Mouse (Mus musculus) spleen, embryonic (tissue): ENCODE results near the gene Ccdc157.

Source experiments
- CTCF ChIA-PET: fragments of 350-600 bp; sonication (Branson Sonifier 250); formaldehyde crosslinking; loops from one replicate; lab custom pipeline; 2022; lab: Charles Lee

Ccdc157 gene

DNA sequence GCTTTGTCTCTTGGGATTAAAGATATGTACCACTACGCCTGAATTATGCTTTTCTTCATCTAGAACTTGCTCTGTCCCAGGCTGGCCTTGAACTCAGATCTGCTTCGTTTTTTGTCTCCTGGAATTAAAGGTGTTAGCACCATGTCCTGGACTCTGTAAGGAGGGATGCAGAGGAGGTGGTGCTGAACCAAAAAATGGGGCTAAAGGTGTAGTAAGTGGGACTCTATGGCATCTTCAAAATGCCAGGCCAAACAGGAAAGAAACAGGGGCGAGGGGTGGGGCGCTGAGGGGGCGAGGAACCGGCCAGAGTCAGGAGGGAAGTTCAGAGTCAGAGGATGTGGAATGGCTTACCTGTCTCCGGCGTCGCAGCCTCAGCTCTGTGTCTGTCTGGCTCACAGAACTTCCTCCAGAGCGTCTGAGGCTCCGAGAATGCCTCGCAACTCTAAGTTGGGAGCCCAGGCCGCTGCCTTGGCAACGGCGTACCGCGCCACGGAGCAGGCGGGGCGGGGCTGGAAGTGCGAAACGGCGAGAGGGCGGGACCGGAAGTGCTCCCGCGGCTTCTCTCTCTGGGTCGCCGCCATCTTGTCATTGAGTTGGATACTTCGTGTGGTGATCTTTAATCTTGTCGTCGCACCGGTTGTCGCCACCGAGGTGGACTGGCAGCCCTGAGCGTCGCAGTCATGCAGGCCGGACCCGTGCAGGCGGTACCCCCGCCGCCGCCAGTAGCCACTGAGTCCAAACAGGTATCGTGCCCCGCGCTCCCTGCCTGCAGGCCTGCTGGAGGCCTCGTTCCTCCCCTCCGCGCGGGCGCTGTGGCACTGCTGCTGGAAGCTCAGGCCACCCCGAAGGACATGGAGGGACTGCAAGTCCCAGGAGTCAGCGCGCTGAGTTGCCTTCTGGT lies at the start of gene Ccdc157, which contains the start of gene Sf3a1:
Gene Ccdc157 (minus strand): TSS at position 486 of the 901 bp plus-strand sequence.
Gene Sf3a1 (plus strand): TSS at position 543 of the 901 bp plus-strand sequence.
- CTCF ChIA-PET, result no interaction called here

DNA sequence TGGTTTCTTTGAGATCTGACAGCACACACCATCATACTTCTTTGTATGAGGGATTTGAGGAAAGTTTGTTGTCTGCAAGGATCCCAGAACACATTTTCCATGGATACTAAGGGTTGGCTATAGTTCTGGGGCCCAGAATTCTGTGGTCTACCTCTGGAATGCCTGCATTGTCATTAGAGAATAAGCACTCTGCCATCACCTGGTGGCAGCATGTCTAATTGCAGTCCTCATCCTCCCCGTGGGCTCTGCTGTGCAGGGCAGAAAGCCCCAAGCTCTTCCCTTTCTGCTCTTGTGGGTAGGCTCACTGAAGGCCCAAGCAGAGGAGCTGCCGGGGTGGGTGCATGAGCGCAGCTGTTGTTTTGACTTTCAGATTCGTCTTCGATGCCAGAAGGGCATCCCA lies 49.5 kb upstream of the Ccdc157 start:
- CTCF ChIA-PET, result interaction anchor here (1.0 kb wide), 2 partner anchors 22 to 24 kb away, joined by 3 to 4 read pairs; no protein-coding TSS in a partner anchor

DNA sequence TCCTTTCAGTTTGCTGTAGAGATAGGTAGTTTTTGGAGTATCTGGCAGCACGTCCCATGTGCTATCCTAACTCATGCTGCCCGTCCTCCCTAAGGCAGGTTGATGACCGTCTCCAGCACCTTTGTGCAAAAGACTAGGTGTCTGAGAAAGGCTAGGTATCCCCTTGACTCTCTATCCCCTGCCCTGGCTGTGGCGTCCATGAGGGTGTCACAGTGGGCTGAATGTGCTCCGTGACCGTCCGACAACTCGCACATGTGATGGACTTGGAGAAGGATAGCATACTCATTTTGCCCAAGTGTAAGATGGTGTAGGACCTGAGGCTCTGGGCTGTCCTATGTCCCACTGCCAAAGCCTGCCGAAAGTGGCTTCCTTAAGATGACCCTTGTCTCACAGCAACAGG lies 47.6 kb upstream of the Ccdc157 start:
- CTCF ChIA-PET, result interaction anchor here (0.7 kb wide), 1 partner anchor 21 kb away, joined by 10 read pairs; the partner anchor contains the start of gene Tbc1d10a

DNA sequence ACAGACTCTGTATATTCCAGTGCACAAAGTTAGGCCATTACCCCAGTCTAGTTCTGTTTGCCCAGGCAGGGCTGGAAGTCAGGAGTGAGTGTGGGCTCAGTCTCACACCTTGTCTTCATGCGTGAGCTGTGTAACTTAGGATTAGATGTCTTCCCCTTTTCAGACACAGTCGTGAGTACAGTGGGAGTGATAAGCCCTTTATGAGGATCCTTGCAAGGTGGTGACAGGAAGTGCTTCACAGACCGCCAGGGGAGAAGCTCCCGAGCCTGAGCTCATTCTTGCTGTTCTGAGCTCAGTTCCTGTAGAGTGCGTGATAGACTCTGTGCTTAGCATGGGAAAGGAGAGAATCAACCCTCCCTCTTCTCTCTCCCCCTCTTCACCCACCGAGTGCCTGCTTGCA lies 46.5 kb upstream of the Ccdc157 start:
- CTCF ChIA-PET, result no interaction called here

DNA sequence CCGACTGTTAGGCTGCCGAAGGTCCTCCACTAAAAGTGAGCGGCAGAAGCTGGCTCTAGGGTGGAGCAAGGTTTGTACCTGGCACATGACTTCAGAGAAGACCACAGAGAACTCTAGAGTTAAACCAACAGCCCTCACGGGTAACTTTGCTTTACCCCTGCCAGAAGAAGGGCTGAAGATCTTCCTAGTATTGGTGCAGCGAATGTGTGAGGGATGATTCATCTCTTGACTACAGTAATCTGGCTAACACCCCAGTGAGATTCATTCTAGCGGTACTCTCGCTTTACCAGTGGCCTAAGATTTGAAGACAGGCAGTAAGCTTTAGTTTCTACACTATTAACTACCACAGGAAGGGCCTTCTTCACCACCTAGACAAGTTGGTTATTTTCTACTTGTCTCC lies 45.9 kb upstream of the Ccdc157 start:
- CTCF ChIA-PET, result interaction anchor here (0.6 kb wide), 1 partner anchor 15 kb away, joined by 5 read pairs; no protein-coding TSS in a partner anchor

DNA sequence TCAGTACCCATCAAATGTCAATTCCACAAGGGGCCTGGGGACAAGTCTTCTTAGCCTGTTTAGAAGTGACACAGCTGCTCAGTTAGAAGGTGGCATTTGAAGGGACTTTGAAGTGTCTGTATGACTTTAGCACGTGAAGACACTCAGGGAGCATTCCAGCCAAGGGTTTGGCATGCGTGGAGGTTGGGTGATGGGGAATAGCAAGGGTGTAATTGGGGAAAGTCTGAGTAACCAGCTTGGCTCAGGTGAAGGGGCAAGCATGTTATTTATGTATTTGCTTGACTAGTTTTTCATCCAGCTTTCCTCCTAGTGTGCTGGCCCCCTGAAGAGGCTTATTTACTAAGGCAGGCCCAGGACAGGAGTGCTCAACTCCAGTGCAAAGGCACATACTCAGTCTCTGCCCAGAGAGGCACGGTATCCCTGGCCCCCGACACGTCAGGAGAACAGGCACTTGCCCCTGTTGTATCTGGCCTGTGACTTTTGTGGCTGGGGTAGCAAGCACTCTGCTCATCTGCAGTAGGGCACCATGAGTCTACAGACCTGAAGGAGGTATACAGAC lies 45.1 kb upstream of the Ccdc157 start:
- CTCF ChIA-PET, result no interaction called here

DNA sequence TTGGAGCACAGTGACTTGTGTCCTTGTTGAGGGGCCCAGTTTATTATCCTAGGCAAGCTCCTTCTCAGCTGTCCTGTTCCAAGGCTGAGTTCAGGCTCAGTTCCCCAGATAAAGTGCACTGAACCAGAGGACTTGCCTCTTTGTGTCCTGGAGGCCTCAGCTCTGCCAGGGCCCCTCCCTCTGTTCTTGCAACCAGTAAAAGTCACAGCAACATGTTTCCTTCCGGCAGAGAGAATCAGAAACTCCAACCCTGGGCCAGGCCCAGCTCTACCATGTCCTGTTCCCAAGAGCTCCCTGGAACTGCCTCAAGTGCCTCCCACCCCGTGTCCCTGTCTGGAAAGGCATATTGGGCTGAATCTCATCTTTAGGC lies 43.6 kb upstream of the Ccdc157 start:
- CTCF ChIA-PET, result no interaction called here

DNA sequence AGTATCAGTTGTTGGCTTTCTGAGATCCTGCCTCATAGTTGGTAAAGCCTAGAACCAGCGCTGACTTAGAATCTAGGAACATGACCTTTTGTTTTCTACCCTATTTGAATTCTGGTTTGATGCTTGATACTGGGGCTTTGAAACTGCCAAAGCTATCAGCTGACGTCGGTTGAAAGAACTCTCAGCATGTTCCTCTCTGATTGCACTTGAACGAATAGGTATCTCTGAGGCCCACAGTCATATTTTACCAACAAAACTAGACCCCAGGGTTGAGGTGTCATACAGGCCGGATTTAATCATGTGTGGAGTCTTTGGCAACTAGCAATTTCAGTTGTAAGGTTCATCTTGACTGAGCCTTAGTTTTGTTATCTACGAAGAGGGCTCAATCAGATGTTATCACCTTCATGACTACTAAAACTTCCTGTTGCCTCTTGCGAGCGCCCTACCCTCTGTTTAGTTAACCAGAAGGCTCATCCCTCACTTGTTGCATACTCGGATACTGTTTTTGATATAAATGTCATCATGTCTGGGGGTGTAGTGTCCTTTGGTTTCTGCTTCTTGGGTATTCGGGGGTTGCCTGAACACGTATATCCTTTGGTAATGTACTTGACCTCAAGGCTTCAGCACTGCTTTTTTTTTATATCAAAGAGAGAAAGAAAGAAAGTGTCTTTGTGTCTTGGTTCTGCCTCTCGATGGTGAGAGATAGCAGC lies 43.1 kb upstream of the Ccdc157 start:
- CTCF ChIA-PET, result no interaction called here

DNA sequence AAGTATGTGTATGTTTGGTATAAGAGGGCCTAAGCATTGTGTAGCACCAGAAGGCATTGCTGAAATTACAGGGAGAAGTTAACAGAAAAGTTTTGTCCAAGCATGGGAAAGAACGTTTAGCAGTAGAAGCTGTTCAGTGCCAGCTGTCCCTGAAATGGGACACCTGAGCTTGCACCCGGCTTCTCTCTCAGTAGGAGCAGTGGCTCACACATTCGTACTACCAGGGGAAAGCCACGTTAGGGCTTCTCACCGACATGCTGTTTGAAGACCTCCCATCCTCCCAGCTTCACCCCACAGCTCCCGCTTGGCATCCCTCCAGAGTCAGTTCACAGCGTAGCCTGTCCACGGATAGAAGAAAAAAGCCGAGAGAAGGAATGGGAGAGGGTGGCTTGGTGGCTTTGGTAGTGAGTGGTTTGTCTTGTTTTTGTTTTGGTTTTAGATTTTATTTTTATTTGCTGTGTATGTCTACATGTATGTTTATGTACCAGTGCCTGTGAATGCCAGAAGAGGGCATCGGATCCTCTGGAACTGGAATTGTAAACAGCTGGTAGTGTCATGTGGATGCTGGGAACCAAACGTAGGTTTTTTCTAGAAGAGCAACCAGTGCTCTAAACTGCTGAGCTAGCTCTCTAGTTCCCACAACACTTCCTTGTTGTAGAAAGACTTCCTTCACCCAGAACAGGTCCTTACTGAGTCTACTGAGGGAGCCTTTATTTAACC lies 42.0 kb upstream of the Ccdc157 start:
- CTCF ChIA-PET, result interaction anchor here (0.6 kb wide), 1 partner anchor 218 kb away, joined by 13 read pairs; no protein-coding TSS in a partner anchor

DNA sequence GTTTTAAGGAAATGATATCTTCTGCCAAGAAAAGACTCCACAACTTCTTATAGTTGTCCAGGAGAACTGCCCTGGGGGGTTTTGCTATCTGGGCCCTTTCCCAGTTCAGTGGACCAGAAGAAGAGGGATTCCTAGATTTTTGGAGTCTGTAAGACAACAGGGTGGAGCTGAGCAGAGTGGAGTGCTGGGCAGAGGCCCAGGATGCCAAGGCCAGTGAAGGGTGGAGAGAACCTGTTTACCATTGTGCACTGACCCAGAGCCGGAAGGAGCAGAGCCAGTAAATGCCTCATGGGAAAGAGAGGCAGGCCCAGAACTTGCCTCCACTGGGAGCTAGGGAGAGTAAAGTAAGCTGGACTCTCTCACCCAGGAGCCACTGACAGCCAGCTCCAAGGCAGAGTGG lies 37.6 kb upstream of the Ccdc157 start:
- CTCF ChIA-PET, result no interaction called here

DNA sequence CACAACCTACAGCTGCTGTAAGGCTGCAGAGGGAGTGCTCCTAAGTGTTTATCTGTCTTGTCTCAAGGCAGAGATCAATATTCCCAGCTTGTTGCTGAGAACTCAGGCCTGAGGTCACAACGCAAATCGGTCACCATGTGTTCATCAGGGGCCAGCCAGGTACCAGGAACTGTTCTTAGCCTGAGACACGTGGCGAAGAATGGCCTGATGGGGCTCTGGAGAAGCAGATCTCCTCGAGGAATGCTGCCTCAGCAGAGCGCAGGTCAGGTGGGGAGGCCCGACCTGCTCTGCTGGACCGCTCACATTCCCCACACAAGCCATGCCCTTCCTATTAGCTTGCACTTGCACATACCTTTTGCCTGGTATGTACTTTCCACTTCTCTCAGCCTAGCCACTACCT lies 36.5 kb upstream of the Ccdc157 start:
- CTCF ChIA-PET, result interaction anchor here (0.7 to 1.5 kb wide), 3 partner anchors 20 to 126 kb away, joined by 3 to 4 read pairs (median 3); no protein-coding TSS in a partner anchor

DNA sequence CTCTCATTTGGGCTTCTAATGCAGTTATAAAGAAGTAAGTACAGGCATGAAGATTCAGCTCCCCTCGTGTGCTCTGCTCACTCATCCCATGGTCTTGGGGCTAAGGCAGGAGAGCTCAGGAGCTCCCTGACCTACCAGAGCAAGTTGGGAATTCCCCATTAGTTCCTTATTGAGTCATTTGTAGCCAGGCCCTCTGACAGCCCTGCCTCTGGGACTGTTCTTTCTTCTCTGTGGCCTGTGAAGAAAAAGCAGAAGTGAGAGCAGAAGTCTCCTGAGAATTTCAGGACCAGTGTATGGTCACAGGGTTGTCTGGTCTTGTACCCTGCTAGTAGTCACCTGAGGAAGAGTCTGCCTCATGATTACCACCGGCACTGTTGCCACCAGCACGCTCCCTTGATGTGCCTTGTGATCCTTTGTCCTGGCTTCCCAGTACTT lies 35.5 kb upstream of the Ccdc157 start:
- CTCF ChIA-PET, result interaction anchor here (1.5 kb wide), 1 partner anchor 21 kb away, joined by 3 read pairs; no protein-coding TSS in a partner anchor

DNA sequence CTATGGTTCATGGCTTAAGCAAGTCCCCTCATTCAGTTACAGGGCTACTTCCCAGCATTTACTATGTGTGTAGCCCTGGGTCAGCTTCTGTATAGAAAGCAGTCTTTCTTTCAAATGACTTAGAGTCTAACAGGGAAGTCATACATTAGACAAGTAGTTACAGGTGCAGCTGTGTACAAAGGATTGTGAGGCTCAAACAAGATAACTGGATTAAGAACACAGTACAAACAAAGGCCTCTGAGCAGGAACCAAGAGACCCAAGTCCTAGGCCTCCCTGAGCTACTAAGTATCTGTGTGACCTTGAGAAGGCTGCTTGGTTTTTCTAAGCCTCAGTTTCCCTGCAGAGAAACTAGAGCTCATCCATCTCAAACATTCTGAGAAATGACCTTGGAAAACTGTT lies 33.3 kb upstream of the Ccdc157 start:
- CTCF ChIA-PET, result no interaction called here

DNA sequence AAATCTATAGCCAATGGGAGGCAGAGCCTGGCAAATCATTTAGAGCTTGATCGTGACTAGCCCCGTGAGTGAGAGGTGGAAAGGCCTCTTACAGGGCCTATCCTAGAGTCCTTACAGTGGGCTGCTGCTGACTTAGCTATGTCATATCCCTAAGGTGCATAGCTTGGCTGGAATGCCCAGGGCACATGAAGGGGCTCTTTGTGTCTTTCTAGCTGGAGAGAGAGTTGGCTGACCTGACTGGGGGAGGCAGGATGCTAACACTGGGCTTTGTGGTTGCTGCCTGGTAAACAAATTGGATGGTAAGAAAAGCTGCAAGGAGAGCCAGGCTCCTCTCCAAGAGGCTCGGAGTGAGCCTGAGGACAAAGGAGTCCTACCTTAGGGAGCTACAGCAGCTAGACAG lies 32.7 kb upstream of the Ccdc157 start:
- CTCF ChIA-PET, result interaction anchor here (1.5 kb wide), 1 partner anchor 27 kb away, joined by 3 read pairs; no protein-coding TSS in a partner anchor

DNA sequence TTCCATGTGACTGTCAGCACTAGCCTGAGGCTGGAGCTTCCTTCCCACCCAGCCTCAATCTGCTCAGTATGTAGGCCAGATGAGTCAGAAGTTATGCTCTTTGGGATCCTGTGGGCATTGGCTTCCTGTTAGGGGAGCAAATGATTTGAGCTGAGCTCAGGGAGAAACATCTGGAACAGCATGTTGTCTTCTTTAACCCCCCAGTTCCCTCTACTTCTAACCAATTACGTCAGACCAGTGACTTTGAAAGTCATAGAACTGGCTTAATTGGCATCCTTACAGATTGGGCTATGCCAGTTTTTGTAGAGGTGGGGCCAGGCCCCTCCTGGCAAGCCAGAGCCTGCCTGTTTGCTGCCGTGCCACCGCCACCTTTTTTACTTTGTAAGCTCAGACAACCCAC lies 30.6 kb upstream of the Ccdc157 start:
- CTCF ChIA-PET, result interaction anchor here (0.7 kb wide), 1 partner anchor 15 kb away, joined by 5 read pairs; no protein-coding TSS in a partner anchor

DNA sequence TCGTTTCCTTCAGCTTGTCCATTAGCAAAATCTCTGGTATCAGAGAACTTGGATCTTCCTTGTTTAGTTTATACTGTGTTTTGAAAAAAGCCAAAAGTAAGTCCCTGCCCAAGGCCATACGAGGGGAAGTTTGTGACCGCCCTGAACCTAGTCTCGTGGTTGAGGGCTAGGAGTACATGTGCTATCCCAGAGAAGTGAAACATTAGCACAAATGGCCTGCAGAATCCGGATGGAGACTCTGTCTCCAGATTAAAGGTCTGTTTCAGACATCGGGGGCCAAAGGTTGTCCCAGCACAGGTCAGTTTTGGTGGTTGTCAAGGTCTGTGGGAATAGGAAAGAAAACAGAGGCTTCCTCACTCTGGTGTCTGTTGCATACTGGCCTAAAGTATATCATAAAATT lies 29.1 kb upstream of the Ccdc157 start:
- CTCF ChIA-PET, result no interaction called here

DNA sequence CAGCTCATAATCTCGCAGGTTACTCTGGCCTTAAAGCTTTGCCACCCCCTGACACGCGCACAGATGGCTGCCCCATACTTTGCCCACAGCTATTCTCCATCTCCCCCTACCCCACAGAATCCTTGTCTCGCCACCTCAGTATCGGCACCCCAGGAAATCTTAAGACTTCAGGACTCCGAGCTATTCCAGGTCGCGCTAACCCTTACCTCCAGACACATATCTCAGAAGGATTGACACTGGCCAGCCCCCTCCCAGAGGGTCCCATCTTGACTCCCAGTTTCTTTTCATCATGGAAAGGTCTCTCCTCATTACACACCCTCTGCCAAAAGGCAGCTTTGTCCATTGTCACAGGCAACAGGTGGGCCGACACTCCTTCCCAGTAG lies 27.2 kb upstream of the Ccdc157 start:
- CTCF ChIA-PET, result interaction anchor here (1.3 kb wide), 1 partner anchor 22 kb away, joined by 3 read pairs; no protein-coding TSS in a partner anchor

DNA sequence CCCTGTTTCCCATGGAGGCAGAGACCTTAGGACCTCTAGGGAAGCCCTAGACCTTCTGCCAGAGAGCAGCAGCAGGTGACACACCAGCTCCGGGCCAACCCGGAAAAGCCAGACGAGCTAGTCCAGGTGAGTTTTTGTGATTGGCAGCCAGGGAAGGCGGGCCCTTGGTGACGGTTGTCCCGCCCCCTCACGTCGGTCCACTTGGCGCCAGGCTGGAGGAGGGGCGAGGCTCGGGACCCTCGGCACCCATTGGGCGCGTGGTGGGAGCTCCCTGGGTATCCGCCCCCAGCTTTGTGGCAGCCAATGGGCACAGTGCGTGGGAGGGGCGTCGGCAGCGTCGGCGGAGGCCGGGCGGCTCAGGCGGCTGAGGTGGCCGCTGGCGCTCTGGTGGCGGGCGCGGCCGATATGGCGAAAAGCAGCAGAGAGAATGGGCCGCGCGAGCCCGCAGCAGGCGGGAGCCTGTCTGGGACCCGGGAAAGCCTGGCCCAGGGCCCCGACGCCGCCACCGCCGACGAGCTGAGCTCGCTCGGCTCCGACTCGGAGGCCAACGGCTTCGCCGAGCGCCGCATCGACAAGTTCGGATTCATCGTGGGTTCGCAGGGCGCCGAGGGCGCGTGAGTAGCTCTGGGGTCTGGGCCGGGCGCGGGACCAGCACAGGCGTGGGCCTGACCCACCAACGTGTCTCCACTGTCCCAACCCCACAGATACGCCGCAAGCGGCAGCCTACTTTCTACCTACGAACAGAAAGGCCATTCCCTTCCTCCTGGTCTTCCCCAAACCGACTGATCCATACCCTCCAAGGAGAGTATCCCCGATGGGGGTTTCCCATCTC lies 26.6 kb upstream of the Ccdc157 start, which contains the start of gene Tbc1d10a:
Gene Tbc1d10a (plus strand): TSS at position 304 of the 832 bp plus-strand sequence.
- CTCF ChIA-PET, result interaction anchor here (0.7 kb wide), 1 partner anchor 21 kb away, joined by 10 read pairs; no protein-coding TSS in a partner anchor

DNA sequence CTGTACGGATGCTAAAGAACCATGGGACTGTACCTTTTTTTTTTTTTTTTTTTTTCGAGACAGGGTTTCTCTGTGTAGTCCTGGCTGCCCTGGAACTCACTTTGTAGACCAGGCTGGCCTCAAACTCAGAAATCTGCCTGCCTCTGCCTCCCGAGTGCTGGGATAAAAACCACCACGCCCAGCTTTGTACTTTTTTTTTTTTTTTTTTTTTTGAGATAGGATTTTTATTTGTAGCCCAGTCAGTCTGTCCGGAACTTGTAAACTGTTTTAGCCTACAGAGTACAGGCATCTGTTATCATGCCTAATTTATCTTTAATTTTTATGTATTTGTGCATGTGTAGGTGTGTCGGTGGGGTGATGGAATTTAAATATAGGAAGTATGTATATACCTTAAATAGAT lies 25.4 kb upstream of the Ccdc157 start:
- CTCF ChIA-PET, result interaction anchor here (0.7 kb wide), 1 partner anchor 25 kb away, joined by 4 read pairs; no protein-coding TSS in a partner anchor
